Mouse (Mus musculus) ES-E14 (cell line): ENCODE data around the gene Mllt10.

Source experiments
- ZC3H11A ChIP-seq: IDR thresholded peaks from 2 replicates; pipeline ENCODE4 v1.6.1; 2012; ENCODE audit warnings: low read depth, mild to moderate bottlenecking, inconsistent platforms, low read length, borderline replicate concordance
- ZNF384 ChIP-seq: IDR thresholded peaks from 2 replicates; pipeline ENCODE4 v1.6.1; 2012; ENCODE audit warnings: low read depth, low read length, inconsistent platforms

DNA sequence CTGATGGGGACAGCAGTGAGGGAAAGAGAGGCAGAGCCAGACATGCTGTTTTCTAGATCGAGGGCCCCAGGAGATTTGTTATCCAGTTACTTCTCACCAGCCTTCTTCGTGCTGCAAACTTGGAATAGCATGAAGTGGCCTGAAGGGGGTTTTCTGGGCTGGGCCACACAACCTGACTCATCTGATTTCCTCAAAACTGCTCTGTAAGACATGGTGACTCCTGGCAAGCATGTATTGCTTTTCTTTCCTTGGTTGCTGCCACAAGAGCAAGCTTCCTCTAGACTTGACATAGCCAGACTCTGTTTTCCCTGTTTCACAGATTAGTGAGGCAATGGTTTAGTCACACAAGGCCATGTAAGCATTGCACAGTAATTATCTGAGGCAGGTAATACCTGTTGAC, 159.0 kb downstream of the Mllt10 start:
- no peak for TF ChIP-seq ZNF384
- no peak for TF ChIP-seq ZC3H11A
